Mouse (Mus musculus): ENCODE data around the gene Gpr87. TPM values are rescaled to one million over a fixed set of nuclear protein-coding genes. Genes with fewer than 3 reads are reported as not detected.

The Gpr87 gene
- total RNA-seq (2021) = not detected
- long read RNA-seq, experiment 1 = 0 reads
- long read RNA-seq, experiment 2 = 0 reads

DNA sequence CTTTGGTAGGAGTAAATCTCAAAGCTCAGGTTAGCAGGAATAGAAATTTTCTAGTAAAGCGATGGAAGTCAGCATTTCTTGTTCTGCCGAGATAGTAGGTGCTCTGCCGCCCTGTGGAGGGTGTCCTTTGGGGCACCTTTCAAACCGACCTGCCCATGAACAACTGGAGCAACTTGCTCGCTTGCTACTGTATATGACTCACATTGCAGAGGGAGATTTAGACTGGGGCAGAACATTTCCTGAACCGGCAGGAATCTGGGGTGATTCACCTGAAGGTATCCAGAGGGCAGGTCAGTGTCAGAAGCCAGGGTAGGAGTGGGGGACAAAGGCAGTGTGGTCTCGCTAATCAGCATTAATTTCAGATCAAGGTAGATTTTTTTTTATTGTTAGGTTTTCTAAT is at the start of gene Gpr87:
Gene Gpr87 (minus strand): TSS at position 167 of the 400 bp plus-strand sequence.
- intact Hi-C loops (cut with DNase I) = no loop called here
- DNase-seq = no peak

- intact Hi-C loops (cut with DNase I) = no loop called here
- DNase-seq = peak in 1 of 2 experiments; percentile 25
These were observed 48.5 kb upstream of the Gpr87 start for GRCm38 (mm10) chr3:59243384-59243783.

DNA sequence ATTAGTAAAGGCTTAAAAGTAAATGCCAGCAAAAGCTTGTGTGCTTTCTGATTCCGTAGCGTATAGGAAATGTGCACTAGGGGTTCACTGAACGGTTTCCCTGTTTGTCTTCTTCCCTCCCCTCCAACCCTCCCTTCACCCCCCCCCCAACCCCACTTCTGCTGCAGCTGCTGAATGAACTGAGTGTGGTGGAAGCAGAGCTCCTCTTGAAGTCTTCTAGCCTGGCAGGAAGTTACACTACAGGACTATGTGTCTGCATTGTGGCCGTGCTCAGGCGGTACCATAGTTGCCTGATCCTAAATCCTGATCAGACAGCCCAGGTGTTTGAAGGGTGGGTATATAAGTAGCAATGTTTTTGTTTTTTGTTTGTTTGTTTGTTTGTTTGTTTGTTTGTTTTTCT is 40.0 kb upstream of the Gpr87 start:
- intact Hi-C loops (cut with DNase I) = no loop called here
- DNase-seq = no peak

DNA sequence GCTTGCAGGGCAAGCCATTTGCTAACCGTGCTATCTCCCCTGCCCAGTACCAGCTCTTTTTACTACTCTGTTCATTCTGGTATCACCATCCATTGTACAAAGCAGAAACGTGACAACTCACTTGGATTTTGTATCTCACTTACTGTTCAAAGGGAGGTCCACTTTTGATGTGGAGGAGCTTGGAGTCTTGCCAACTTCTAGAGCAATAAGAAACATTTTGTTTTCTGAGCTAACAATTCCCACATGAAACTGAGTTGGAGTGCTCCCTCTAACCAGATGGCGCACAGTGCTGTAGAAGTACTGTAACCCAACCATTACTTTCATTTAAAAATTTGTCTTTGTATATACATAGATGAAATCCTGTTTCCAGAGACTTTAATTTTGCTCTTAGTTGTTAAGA is 36.0 kb upstream of the Gpr87 start:
- DNase-seq = no peak
- intact Hi-C loops (cut with DNase I) = no loop called here

GRCm38 (mm10) chr3:59228730-59229551 is 34.0 kb upstream of the Gpr87 start:
- intact Hi-C loops (cut with DNase I) = no loop called here
- DNase-seq = peak in 1 of 2 experiments; percentile 29

DNA sequence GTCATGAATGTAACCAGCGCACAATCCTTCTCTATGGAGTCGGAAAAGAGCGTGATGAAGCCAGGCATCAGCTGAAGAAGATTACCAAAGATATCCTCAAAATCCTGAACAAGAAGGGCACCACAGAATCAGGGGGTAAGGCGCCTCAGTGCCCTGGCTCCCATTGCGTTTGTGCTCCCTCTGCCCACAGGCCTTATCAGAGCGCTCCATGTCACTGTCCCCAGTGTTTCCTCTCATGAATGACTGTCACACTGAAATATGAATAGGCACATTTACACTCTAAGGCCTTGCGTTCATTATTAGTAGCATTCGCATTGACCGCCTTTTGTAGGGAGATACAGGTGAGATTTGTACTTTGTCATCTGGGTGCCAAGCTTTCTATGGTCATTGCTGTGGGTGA is 32.8 kb upstream of the Gpr87 start:
- intact Hi-C loops (cut with DNase I) = no loop called here
- no peak for DNase-seq

DNA sequence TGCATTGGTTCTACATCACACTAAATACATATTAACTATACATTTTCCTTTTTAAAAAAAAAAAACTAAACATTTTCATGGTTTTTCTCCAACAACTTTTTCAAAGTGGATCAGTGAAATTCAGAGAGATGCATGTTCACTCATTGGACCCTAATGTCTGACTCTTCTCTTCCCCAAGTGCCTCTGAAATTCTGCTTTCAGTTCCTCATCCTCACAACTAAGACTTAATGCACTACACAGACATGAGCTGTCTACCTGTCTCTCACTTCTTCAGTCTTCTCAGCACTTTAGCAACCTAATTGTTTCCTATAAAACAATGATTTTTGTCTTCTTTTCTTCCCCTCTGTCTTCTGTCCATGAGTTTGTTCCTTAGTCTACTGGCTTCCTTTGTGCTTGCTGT is 30.5 kb upstream of the Gpr87 start:
- intact Hi-C loops (cut with DNase I) = no loop called here
- DNase-seq = no peak

DNA sequence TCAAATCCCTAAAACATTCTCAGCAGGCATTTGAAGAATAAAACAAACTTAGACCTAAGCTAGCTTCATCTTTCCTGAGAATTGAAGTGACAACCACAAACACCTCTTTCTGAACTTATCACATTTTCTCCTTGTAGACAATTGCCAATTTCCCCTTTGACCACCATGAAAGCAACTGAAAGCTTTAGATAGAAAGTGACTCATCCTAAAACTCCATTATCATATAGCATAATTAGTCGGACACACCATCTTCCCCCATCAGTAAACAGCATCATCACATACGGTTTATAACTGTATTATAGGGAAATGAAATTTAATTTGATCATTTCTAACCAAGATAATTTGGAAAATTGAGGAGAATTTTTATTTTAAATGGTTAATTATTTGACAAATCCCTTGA is 27.4 kb upstream of the Gpr87 start:
- intact Hi-C loops (cut with DNase I) = no loop called here
- no peak for DNase-seq

DNA sequence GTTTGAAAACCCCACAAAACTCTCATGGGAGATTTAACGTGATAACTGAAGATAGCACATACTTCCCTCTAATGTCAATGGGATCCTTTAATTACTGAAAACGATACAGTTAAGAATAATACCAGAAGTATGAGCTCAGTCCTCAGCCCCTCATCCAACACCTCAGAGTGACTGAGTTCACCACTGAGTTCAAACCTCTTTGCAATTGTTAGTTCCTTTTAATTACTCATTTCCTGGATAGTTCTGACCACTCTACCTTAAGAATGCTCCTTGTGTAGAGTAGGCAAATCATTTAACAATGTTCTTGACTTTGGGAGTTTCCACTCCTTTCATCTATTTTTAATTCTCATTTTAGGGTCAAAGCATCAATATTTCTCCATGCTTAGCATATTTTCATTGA is 24.4 kb upstream of the Gpr87 start:
- intact Hi-C loops (cut with DNase I) = no loop called here
- DNase-seq = no peak

- no peak for DNase-seq
- intact Hi-C loops (cut with DNase I) = no loop called here
These were observed 22.3 kb upstream of the Gpr87 start for GRCm38 (mm10) chr3:59217211-59217610.

DNA sequence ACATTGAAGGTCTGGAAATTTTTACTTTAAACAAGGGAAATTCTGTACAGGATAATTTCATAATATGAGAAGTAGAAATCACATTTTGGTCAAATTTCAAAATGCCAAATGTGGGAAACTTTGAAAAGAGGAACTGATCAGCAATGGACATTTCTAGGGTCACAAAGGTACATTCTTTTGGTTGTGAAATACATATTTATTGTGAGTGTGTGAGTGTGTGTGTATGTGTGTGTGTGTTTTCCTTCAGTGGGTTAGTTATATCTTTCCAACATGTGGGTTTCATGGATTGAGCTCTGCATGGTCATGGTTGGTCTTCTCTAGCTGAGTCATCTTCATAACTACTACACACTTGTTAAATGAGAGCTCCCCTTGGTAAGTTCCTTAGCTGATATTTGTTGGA is 17.5 kb upstream of the Gpr87 start:
- intact Hi-C loops (cut with DNase I) = no loop called here
- DNase-seq = no peak

GRCm38 (mm10) chr3:59211784-59212183 is 16.9 kb upstream of the Gpr87 start:
- DNase-seq = no peak
- intact Hi-C loops (cut with DNase I) = no loop called here

- no peak for DNase-seq
- intact Hi-C loops (cut with DNase I) = no loop called here
These were observed 15.8 kb upstream of the Gpr87 start, which contains the start of gene P2ry13 for GRCm38 (mm10) chr3:59210727-59211126. Gene P2ry13 (minus strand): TSS chr3:59210882.

- intact Hi-C loops (cut with DNase I) = no loop called here
- no peak for DNase-seq
These were observed 15.2 kb upstream of the Gpr87 start for GRCm38 (mm10) chr3:59210089-59210488.

GRCm38 (mm10) chr3:59208650-59209548 is 14.0 kb upstream of the Gpr87 start:
- intact Hi-C loops (cut with DNase I) = loop anchor here (2.0 kb wide), 2 partner anchors 88 to 130 kb away; no protein-coding TSS in a partner anchor
- DNase-seq = peak in 1 of 2 experiments; percentile 66

- intact Hi-C loops (cut with DNase I) = no loop called here
- DNase-seq = no peak
These were observed 11.0 kb upstream of the Gpr87 start for GRCm38 (mm10) chr3:59205941-59206340.

DNA sequence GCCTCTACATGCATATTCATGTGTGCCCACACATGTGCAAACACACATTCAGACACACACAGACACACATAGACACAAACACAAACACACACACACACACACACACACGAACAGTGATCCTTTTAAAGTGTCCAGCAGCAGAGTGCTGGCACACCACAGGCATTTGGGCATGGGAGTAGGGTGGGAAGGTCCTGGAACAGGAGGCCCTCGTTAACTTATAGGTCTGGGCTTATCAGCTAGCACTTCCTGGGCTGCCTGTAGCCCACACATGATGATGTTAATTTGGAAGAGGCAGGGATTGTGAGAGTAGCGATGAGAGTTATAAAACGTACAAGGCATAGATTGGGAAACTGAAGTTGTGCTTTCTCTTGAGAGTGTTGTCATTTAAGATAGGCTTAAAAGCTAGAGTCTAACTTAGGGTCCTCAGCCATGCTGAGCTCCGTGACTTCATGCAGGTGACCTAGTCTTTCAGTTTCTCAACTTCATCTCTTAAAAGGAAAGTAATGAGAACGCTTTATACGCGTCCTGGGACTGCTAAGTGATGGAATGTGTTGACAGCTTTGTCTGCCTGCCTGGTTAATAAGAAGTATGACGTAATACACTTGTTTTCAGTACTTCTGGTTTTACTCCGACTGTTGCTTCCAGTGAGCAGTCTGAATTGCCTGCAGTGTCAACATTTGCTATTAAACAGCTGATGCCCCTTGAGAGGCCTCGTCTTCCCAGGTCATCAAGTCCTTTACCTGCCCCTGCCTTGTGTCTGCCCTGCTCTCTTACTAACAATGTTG is 10.0 kb upstream of the Gpr87 start:
- intact Hi-C loops (cut with DNase I) = no loop called here
- DNase-seq = no peak

- DNase-seq = no peak
- intact Hi-C loops (cut with DNase I) = no loop called here
These were observed 9.1 kb upstream of the Gpr87 start for GRCm38 (mm10) chr3:59203802-59204520.

DNA sequence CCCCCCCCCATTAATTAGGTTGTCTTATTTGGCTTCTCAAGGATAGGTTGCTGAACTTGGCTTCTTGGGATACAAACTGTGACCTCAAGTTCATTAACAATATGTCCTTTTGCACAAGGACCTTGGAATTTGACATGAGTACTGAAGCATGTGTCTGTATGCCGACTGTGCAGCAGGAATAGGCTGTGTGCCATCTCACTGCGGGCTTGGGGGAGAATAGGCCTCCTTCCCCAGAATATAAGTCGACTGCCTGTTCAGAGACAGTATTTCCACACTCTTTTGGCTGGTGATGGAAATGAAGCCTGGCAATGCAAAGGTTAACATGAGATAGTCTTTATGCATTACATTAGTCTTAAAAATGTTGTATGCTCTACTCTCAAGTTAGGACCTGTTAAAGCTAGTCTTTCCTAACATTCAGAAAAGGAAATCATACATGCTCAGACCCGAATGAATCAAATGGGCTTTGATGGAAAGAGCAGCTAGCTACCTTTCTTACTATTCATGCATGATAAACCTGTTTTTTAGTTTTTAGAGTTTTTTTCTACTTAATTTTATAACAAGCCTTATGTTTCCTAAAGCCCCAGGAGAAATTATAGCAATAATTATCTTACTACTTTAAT is 2.5 kb upstream of the Gpr87 start:
- intact Hi-C loops (cut with DNase I) = no loop called here
- DNase-seq = no peak

All from heart, postnatal 14 days (tissue).